Mouse (Mus musculus) heart, embryonic 10.5 days (tissue): ENCODE measurements at regions not wholly inside any gene's neighbourhood (a gene's known extent, or its start where the extent isn't known, plus 50 kb on each side); places are given as distances from the start of the nearest gene placed in this dataset.
"Not testable (repeated sequence)": the region's sequence is repeated elsewhere in the genome, so short reads cannot be mapped to it uniquely, and the experiment has no call there.

Experiments used
- DNase-seq: peaks from one replicate; pipeline ENCODE4 v3.0.0-alpha.2; 2017; ENCODE audit warnings: low spot score
- H3K27ac ChIP-seq: fragments of 300-500 bp; sonication (generic); 2 replicates; pipeline ENCODE4 v1.5.1; 2016; ENCODE audit warnings: mild to moderate bottlenecking
- H3K27me3 ChIP-seq: fragments of 300-500 bp; sonication (generic); 2 replicates; pipeline ENCODE4 v1.6.1; 2016; ENCODE audit warnings: mild to moderate bottlenecking; ENCODE audit not compliant: poor library complexity, insufficient read depth, severe bottlenecking
- H3K36me3 ChIP-seq: fragments of 300-500 bp; sonication (generic); 2 replicates; pipeline ENCODE4 v1.6.1; 2016; ENCODE audit warnings: mild to moderate bottlenecking, moderate library complexity
- H3K4me1 ChIP-seq: fragments of 300-500 bp; sonication (generic); 2 replicates; pipeline ENCODE4 v1.6.1; 2016; ENCODE audit warnings: mild to moderate bottlenecking
- H3K4me3 ChIP-seq: fragments of 300-500 bp; sonication (generic); 2 replicates; pipeline ENCODE4 v1.5.1; 2016; ENCODE audit warnings: mild to moderate bottlenecking, moderate library complexity
- H3K9me3 ChIP-seq: fragments of 300-500 bp; sonication (generic); 2 replicates; pipeline ENCODE4 v1.6.1; 2016; ENCODE audit warnings: mild to moderate bottlenecking, moderate library complexity
- WGBS: fragments of 180-500 bp; shearing (Covaris S2); methylation state at CpG from one replicate; pipeline ENCODE4 v1.1.7; 2016; 5-methylcytosine and 5-hydroxymethylcytosine counted together

GRCm38 (mm10) chr14:54145743-54146741 is 107.9 kb downstream of the Dad1 start:
- H3K4me1 ChIP-seq = peaks cover 12% of the 10 kb centered on the region
- no peaks in the 10 kb centered on the region for H3K36me3 ChIP-seq
- WGBS = 38% methylated on average over 11 of the region's 11 CpGs
- no peaks in the 10 kb centered on the region for H3K27me3 ChIP-seq
- DNase-seq = peak; percentile 81
- H3K4me3 ChIP-seq = no peak overlapping the region
- H3K27ac ChIP-seq = peak overlapping the region; percentile 67
- no peaks in the 10 kb centered on the region for H3K9me3 ChIP-seq

- no peak for DNase-seq
- no peak overlapping the region for H3K27ac ChIP-seq
- WGBS = 58% methylated on average over 1 of the region's 1 CpGs
- H3K4me3 ChIP-seq = no peak overlapping the region
- no peaks in the 10 kb centered on the region for H3K36me3 ChIP-seq
- peaks cover 12% of the 10 kb centered on the region for H3K4me1 ChIP-seq
- H3K27me3 ChIP-seq = no peaks in the 10 kb centered on the region
- no peaks in the 10 kb centered on the region for H3K9me3 ChIP-seq
Observed at GRCm38 (mm10) chr14:54143828-54144227, 110.1 kb downstream of the Dad1 start.

GRCm38 (mm10) chr14:54138288-54138687 is 115.6 kb downstream of the Dad1 start:
- H3K4me1 ChIP-seq = no peaks in the 10 kb centered on the region
- DNase-seq = no peak
- H3K4me3 ChIP-seq = no peak overlapping the region
- no peaks in the 10 kb centered on the region for H3K36me3 ChIP-seq
- no peaks in the 10 kb centered on the region for H3K27me3 ChIP-seq
- WGBS = 36% methylated on average over 3 of the region's 3 CpGs
- no peaks in the 10 kb centered on the region for H3K9me3 ChIP-seq
- H3K27ac ChIP-seq = no peak overlapping the region

- Histone ChIP-seq H3K27ac (no peak overlapping the region), H3K27me3 (no peaks in the 10 kb centered on the region), H3K9me3 (no peaks in the 10 kb centered on the region), H3K4me3 (no peak overlapping the region), H3K36me3 (no peaks in the 10 kb centered on the region), H3K4me1 (no peaks in the 10 kb centered on the region)
- WGBS = 44% methylated on average over 3 of the region's 3 CpGs
- DNase-seq = no peak
Observed at GRCm38 (mm10) chr14:54136538-54136937, 117.4 kb downstream of the Dad1 start.

GRCm38 (mm10) chr14:54128334-54128733 is 125.6 kb downstream of the Dad1 start:
- H3K4me3 ChIP-seq = no peak overlapping the region
- H3K4me1 ChIP-seq = peaks cover 18% of the 10 kb centered on the region
- H3K27me3 ChIP-seq = no peaks in the 10 kb centered on the region
- H3K36me3 ChIP-seq = no peaks in the 10 kb centered on the region
- no peak overlapping the region for H3K27ac ChIP-seq
- DNase-seq = no peak
- no peaks in the 10 kb centered on the region for H3K9me3 ChIP-seq
- 62% methylated on average over 4 of the region's 4 CpGs for WGBS

- Histone ChIP-seq H3K36me3 (no peaks in the 10 kb centered on the region), H3K27me3 (no peaks in the 10 kb centered on the region; the same call in 1 of the 2 replicates), H3K4me3 (no peak overlapping the region), H3K4me1 (peaks cover 28% of the 10 kb centered on the region), H3K9me3 (no peaks in the 10 kb centered on the region), H3K27ac (peak overlapping the region; percentile 30; the same call in 1 of the 2 replicates)
- DNase-seq = no peak
Observed at GRCm38 (mm10) chr14:54125510-54125909, 128.4 kb downstream of the Dad1 start.

- Histone ChIP-seq H3K36me3 (no peaks in the 10 kb centered on the region), H3K4me1 (peaks cover 28% of the 10 kb centered on the region), H3K27me3 (no peaks in the 10 kb centered on the region; the same call in 1 of the 2 replicates), H3K9me3 (no peaks in the 10 kb centered on the region), H3K27ac (no peak overlapping the region), H3K4me3 (no peak overlapping the region)
- WGBS = 61% methylated on average over 7 of the region's 7 CpGs
- DNase-seq = no peak
Observed at GRCm38 (mm10) chr14:54121973-54122372, 131.9 kb downstream of the Dad1 start.

- no peaks in the 10 kb centered on the region for H3K9me3 ChIP-seq
- DNase-seq = no peak
- no peak overlapping the region for H3K4me3 ChIP-seq
- H3K27me3 ChIP-seq = no peaks in the 10 kb centered on the region; the same call in 1 of the 2 replicates
- no peaks in the 10 kb centered on the region for H3K36me3 ChIP-seq
- peaks cover 27% of the 10 kb centered on the region for H3K4me1 ChIP-seq
- WGBS = 81% methylated on average over 4 of the region's 4 CpGs
- no peak overlapping the region for H3K27ac ChIP-seq
Observed at GRCm38 (mm10) chr14:54121340-54121739, 132.6 kb downstream of the Dad1 start.

GRCm38 (mm10) chr14:54120194-54120593 is 133.7 kb downstream of the Dad1 start:
- Histone ChIP-seq H3K4me1 (peaks cover 15% of the 10 kb centered on the region), H3K27me3 (no peaks in the 10 kb centered on the region; the same call in 1 of the 2 replicates), H3K27ac (no peak overlapping the region), H3K4me3 (no peak overlapping the region), H3K36me3 (no peaks in the 10 kb centered on the region), H3K9me3 (no peaks in the 10 kb centered on the region)
- WGBS = 84% methylated on average over 5 of the region's 5 CpGs
- no peak for DNase-seq

GRCm38 (mm10) chr14:54117607-54118006 is 136.3 kb downstream of the Dad1 start:
- peaks cover 10% of the 10 kb centered on the region for H3K4me1 ChIP-seq
- not testable (repeated sequence) for DNase-seq, H3K36me3 ChIP-seq, H3K9me3 ChIP-seq, H3K27me3 ChIP-seq, H3K4me3 ChIP-seq, H3K27ac ChIP-seq
- 96% methylated on average over 8 of the region's 8 CpGs for WGBS

- H3K4me1 ChIP-seq = peaks cover 12% of the 10 kb centered on the region
- no peak for DNase-seq
- WGBS = 74% methylated on average over 2 of the region's 2 CpGs
- no peak overlapping the region for H3K4me3 ChIP-seq
- H3K27ac ChIP-seq = no peak overlapping the region
- H3K27me3 ChIP-seq = no peaks in the 10 kb centered on the region
- no peaks in the 10 kb centered on the region for H3K9me3 ChIP-seq
- H3K36me3 ChIP-seq = no peaks in the 10 kb centered on the region
Observed at GRCm38 (mm10) chr14:54113216-54113615, 140.7 kb downstream of the Dad1 start.

GRCm38 (mm10) chr14:54110971-54111370 is 142.9 kb downstream of the Dad1 start:
- no peak overlapping the region for H3K4me3 ChIP-seq
- 81% methylated on average over 3 of the region's 3 CpGs for WGBS
- H3K4me1 ChIP-seq = peaks cover 27% of the 10 kb centered on the region
- H3K27me3 ChIP-seq = no peaks in the 10 kb centered on the region
- no peaks in the 10 kb centered on the region for H3K9me3 ChIP-seq
- no peak overlapping the region for H3K27ac ChIP-seq
- DNase-seq = no peak
- H3K36me3 ChIP-seq = no peaks in the 10 kb centered on the region

- DNase-seq = no peak
- Histone ChIP-seq H3K4me1 (peaks cover 27% of the 10 kb centered on the region), H3K27ac (no peak overlapping the region), H3K4me3 (no peak overlapping the region), H3K9me3 (no peaks in the 10 kb centered on the region), H3K36me3 (no peaks in the 10 kb centered on the region), H3K27me3 (no peaks in the 10 kb centered on the region)
- WGBS = 90% methylated on average over 1 of the region's 1 CpGs
Observed at GRCm38 (mm10) chr14:54109129-54109528, 144.8 kb downstream of the Dad1 start.
